Mouse (Mus musculus) midbrain, embryonic 11.5 days (tissue): ENCODE results near the gene Epha2. TPM values are rescaled to one million over a fixed set of nuclear protein-coding genes. Genes with fewer than 3 reads are reported as not detected.
A peak's percentile ranks its signal among the peaks of the same experiment; 100 is the strongest.

Experiments used
- ATAC-seq: fragments of 200-750 bp; cut with Nextera tagmentation; 2 replicates; pipeline ENCODE4 v1.8.0; 2017; ENCODE audit warnings: moderate TSS enrichment, moderate library complexity; ENCODE audit not compliant: low FRiP score
- DNase-seq: peaks from one replicate; pipeline ENCODE4 v3.0.0; 2015; ENCODE audit warnings: low spot score; ENCODE audit errors: missing footprints
- H3K27ac ChIP-seq: fragments of 300-500 bp; sonication (generic); 2 replicates; pipeline ENCODE4 v1.5.1; 2014; ENCODE audit warnings: low read depth, low read length
- H3K27me3 ChIP-seq: fragments of 300-500 bp; sonication (generic); 2 replicates; pipeline ENCODE4 v1.6.1; 2014; ENCODE audit warnings: mild to moderate bottlenecking, low read length, moderate library complexity, mixed read lengths; ENCODE audit not compliant: control insufficient read depth, insufficient read depth
- H3K36me3 ChIP-seq: fragments of 300-500 bp; sonication (generic); 2 replicates; pipeline ENCODE4 v1.6.1; 2014; ENCODE audit warnings: mild to moderate bottlenecking, low read length, moderate library complexity, mixed read lengths; ENCODE audit not compliant: control insufficient read depth, insufficient read depth
- H3K4me1 ChIP-seq: fragments of 300-500 bp; sonication (generic); 2 replicates; pipeline ENCODE4 v1.6.1; 2014; ENCODE audit warnings: low read length; ENCODE audit not compliant: control insufficient read depth, insufficient read depth
- H3K4me2 ChIP-seq: fragments of 300-500 bp; sonication (generic); 2 replicates; pipeline ENCODE4 v1.6.1; 2014; ENCODE audit warnings: mild to moderate bottlenecking, moderate library complexity
- H3K4me3 ChIP-seq: fragments of 300-500 bp; sonication (generic); 2 replicates; pipeline ENCODE4 v1.5.1; 2014; ENCODE audit warnings: low read depth, low read length
- H3K9ac ChIP-seq: fragments of 300-500 bp; sonication (generic); 2 replicates; pipeline ENCODE4 v1.6.1; 2014; ENCODE audit warnings: low read length
- H3K9me3 ChIP-seq: fragments of 300-500 bp; sonication (generic); 2 replicates; pipeline ENCODE4 v1.6.1; 2016; ENCODE audit warnings: low read length; ENCODE audit not compliant: control insufficient read depth
- WGBS: fragments of 180-500 bp; shearing (Covaris S2); extraction: QIAGEN DNeasy Blood & Tissue Kit; methylation state at CpG from one replicate; pipeline ENCODE4 v1.1.7; 2014; 5-methylcytosine and 5-hydroxymethylcytosine counted together
- polyA plus RNA-seq: library from polyadenylated mRNA; unstranded; fragments of >200 nt; fragmentation: Nextera tagmentation; extraction: Ambion mirVana; gene quantifications from 2 replicates; pipeline ENCODE4 v1.2.1, GENCODE M21; 2014

Epha2 gene
- polyA plus RNA-seq, 1 experiment from 2014 or later, result 2.2 TPM

DNA sequence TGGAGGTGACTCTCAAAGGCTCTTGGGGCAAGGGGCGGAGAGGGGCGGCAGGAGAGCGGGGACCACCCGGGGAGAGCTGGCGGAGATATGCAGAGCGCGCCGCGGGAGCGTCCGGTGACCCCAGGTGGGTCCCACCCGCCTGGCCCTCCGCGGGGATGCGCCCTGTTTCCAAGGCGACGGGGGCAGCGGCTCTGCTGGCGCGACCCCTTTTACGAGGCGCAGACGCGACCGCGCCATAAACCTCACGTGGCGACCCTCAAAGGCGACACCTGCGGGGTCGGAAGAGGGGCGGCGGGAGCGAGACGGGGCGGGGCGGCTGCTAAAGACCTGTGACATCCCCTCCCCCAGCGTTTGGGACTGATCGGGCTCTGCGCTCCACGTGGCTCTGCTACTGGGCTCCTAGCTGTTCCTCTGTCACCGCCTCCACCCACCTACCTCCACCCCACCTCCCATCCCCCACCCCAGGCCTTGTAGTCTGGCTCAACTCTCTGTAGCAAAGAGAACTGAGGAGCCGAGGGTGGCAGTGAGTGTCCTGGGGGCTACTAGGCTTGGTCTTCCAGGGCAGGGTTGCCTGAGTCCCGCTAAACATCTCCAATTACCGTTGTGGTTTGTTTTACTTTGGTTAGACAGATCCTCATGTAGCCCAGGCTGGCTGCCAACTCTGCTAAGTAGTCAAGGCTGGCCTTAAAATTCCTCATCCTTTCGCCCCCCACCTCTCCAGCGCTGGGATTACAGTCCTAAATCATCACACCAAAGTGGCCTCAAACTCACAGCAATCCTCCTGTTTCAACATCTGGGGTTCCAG is 9.3 kb upstream of the Epha2 start:
- peaks cover 46% of the 10 kb centered on the region for H3K27me3 ChIP-seq

DNA sequence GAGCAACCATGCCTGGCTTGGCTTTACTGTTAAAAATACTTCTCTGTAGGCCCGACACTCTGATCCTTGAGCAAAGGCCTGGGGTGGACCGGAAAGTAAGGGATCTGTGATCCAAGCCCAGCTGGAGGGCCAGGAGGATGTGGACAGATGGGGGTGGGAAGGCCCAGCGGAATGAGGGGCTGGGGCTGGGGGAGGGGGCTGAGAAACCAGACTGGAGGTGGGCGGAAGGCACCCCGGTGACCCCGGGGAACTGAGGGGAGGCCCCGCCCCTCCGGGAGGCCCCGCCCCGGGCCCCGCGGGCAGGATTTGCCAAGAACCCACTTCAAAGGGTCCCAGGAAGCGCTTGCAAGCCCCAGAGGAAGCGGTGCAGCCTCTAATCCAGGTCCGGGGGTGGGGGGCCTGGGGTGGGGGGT is 5.3 kb upstream of the Epha2 start:
- Histone ChIP-seq H3K9me3 (no peaks in the 10 kb centered on the region), H3K36me3 (no peaks in the 10 kb centered on the region), H3K27me3 (peaks cover 34% of the 10 kb centered on the region), H3K4me1 (peaks cover 17% of the 10 kb centered on the region), H3K27ac (no peak overlapping the region), H3K9ac (peak overlapping the region; percentile 34; the same call in 1 of the 2 replicates), H3K4me2 (peak overlapping the region; percentile 29; the same call in 1 of the 2 replicates), H3K4me3 (no peak overlapping the region)
- DNase-seq, result no peak
- peak; percentile 28; the same call in 1 of the 2 replicates for ATAC-seq
- WGBS, result under 1% methylated on average over 13 of the region's 15 CpGs

More for the DNA sequence above, 9.3 kb upstream of the Epha2 start:
- WGBS, result 1% methylated on average over 38 of the region's 47 CpGs
- Histone ChIP-seq H3K4me3 (peak overlapping the region; percentile 22), H3K27ac (no peak overlapping the region), H3K36me3 (no peaks in the 10 kb centered on the region), H3K9ac (no peak overlapping the region), H3K9me3 (no peaks in the 10 kb centered on the region), H3K4me2 (peak overlapping the region; percentile 60), H3K4me1 (peaks cover 29% of the 10 kb centered on the region)
- peak; percentile 29; the same call in 1 of the 2 replicates for ATAC-seq
- DNase-seq, result peak; percentile 91

DNA sequence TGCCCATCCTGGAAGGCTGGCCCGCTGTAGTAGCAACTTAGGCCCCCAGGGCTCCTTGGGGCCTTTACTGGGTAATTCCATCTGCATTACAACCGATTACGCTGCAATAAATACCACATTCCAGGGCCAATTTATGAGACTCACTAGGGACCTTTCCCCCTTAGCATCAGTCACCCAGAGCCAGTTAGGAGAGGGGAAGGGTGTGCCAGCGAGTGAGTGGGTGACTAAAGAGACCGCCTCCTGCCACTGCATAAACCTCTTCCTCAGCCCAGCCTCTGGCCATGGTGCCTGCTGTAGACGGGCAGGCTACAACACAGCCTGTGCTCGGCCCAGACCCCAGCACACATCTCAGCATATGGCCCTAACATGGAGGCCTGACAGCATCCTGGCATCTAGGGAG is 3.1 kb upstream of the Epha2 start:
- H3K9me3 ChIP-seq, result no peaks in the 10 kb centered on the region
- no peak overlapping the region for H3K4me2 ChIP-seq
- ATAC-seq (no peak), DNase-seq (no peak)
- H3K9ac ChIP-seq, result no peak overlapping the region
- WGBS, result 76% methylated on average over 7 of the region's 7 CpGs
- H3K4me1 ChIP-seq, result peaks cover 21% of the 10 kb centered on the region
- peaks cover 26% of the 10 kb centered on the region for H3K27me3 ChIP-seq
- no peak overlapping the region for H3K4me3 ChIP-seq
- no peaks in the 10 kb centered on the region for H3K36me3 ChIP-seq
- H3K27ac ChIP-seq, result no peak overlapping the region

DNA sequence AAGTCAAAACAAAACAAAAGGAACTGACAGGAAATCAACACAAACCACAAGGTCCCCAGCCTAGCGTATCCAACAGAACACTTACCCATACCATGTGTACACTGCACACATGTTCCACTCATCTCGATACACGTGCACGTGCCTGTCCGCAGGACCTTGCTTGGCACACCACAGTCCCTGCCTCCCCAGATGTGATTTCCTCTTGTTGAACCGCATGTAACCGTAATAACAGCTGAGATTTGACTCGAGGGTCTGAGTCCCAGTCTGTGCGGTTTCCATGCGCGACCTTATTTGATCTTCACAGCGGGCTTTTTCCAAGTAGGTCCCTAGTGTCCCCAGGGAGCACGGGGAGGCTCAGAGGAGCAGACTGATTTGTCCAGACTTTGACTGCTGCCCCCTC is 1.7 kb upstream of the Epha2 start:
- Histone ChIP-seq H3K9me3 (no peaks in the 10 kb centered on the region), H3K27me3 (peaks cover 28% of the 10 kb centered on the region), H3K9ac (no peak overlapping the region), H3K4me1 (peaks cover 29% of the 10 kb centered on the region), H3K36me3 (no peaks in the 10 kb centered on the region), H3K4me2 (no peak overlapping the region), H3K4me3 (no peak overlapping the region), H3K27ac (no peak overlapping the region)
- DNase-seq (no peak), ATAC-seq (no peak)
- WGBS, result 71% methylated on average over 13 of the region's 13 CpGs

DNA sequence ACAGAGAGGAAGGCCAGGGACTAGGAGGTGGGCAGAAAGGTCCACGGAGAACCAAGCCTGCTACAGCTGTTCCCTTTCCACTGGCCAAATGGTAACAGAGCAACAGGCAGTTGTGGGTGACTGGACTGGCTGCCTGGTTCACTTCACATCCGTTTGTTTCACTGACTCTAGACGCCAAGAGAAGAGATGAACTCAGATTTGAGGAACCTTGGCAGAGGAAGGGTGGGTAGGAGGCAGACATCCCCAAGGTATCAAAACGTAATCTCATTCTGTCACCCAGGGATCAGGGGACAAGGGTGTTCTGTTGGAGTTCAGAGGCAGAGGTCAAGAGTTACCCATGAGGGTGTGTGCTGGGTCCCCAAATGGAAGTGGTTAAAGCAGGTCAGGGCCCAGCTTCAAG is 844 bp upstream of the Epha2 start:
- Histone ChIP-seq H3K27me3 (peaks cover 28% of the 10 kb centered on the region), H3K9me3 (no peaks in the 10 kb centered on the region), H3K9ac (no peak overlapping the region), H3K36me3 (no peaks in the 10 kb centered on the region), H3K4me1 (peaks cover 29% of the 10 kb centered on the region), H3K27ac (no peak overlapping the region), H3K4me2 (no peak overlapping the region), H3K4me3 (no peak overlapping the region)
- DNase-seq (no peak), ATAC-seq (no peak)
- WGBS, result 70% methylated on average over 4 of the region's 4 CpGs

DNA sequence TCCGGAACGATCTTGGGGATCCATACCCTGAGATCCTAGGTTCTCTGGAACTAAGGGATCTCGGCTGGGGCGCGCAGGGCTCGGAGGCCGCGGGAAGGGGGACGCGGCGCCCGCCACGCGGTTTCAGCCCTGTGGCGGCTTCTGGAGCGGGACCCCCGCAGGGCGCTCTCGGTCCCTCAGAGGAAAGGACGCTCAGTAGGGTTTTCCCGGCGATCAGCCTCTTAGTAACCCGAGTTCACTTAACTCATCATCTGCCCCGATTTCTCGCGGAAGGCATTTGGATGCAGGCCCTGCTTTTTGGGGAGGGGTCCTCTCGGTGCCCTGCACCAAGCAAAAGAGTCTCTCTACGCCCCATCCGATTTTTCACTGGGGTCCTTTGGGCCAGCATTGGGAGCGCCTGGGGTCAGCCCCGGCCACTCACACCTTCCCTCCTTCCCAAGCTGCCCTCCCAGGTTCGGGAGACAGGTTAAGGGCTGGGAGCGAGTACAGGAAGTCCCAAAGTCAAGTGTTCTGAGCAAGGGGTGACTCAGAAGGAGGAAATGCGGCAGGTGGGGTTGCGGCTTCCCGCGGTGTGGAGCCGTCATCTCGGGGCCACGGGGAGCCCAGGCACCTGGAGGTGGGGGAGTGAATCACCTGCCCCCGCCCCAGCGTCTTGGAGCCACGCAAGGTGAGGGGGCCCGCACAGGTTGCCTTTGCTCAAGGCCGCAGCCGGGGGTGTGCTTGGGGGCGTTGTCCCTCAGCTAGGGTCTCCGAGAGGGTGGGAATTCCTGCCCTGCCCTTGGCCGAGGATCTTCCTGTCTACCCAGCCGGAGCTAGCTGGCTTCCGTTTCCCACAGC is 769 bp downstream of the Epha2 start:
- H3K27me3 ChIP-seq, result peaks cover 22% of the 10 kb centered on the region
- under 1% methylated on average over 50 of the region's 51 CpGs for WGBS

DNA sequence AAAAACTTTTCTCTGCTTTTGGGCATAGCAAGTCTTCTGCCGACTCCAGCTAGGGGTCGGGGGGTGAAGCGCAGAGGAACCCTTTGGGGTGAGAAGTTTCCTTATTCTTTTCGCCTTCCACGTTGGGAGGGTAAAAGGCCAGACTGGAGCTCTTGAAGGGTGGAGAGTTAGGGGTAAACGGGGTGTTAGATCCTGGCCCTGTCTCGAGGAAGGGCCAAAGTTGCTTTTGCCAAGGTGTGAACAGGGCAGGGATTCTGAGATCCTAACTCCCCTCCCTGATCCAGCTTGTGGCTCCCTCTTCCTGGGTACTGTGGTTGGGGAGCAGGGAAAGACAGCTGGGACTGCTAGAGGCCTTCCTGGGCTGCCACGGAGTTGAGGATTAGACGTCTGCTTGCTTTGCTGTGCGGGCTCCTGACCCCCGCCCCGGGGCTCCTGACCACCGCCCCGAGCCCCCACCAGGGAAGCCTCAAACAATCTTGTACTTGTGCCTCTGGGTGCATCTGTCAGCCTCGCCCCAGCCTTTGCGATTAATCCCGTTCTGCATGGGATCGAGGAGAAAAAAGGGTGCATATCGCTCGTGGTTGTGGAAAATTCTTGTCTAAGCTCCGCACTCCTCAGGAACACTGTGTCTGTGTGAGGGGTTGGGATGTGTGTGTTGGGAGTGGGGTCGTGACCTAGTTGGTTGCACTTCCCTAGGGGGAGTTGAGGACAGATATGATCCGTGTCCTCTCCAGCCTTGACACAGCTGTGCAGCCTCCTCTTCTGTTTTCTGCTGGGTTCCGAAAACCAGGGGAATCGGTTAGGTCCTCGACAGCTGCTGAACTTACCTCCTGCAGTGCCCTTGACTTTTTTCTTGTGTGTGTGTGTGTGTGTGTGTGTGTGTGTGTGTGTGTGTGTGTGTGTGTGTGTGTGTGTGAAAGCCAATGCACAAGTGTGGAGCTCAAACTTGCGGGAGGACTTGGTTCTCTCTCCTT is 1.7 kb downstream of the Epha2 start:
- 10% methylated on average over 27 of the region's 27 CpGs for whole genome bisulfite sequencing
- Histone ChIP-seq H3K9ac (peak overlapping the region; percentile 75), H3K36me3 (no peaks in the 10 kb centered on the region; the same call in 1 of the 2 replicates), H3K4me1 (peaks cover 36% of the 10 kb centered on the region), H3K4me2 (peak overlapping the region; percentile 97), H3K27ac (no peak overlapping the region), H3K9me3 (no peaks in the 10 kb centered on the region), H3K4me3 (peak overlapping the region; percentile 72), H3K27me3 (peaks cover 21% of the 10 kb centered on the region)
- peak; percentile 92 for DNase-seq
- no peak for ATAC-seq

More for the DNA sequence above, 769 bp downstream of the Epha2 start:
- H3K4me1 ChIP-seq, result peaks cover 35% of the 10 kb centered on the region
- peak overlapping the region; percentile 97 for H3K4me2 ChIP-seq
- peak overlapping the region; percentile 75 for H3K9ac ChIP-seq
- no peak overlapping the region; the same call in 1 of the 2 replicates for H3K27ac ChIP-seq
- peak; percentile 95 for DNase-seq
- peak overlapping the region; percentile 72 for H3K4me3 ChIP-seq
- no peaks in the 10 kb centered on the region for H3K36me3 ChIP-seq
- H3K9me3 ChIP-seq, result no peaks in the 10 kb centered on the region
- peak; percentile 10; the same call in 1 of the 2 replicates for ATAC-seq
